Mouse (Mus musculus) liver, postnatal 0 days (tissue): Measurements from ENCODE around the gene Ankrd24.

ENCODE experiments used
- CTCF ChIP-seq: sonication (generic); IDR thresholded peaks from 2 replicates; pipeline ENCODE4 v1.5.1; 2016; ENCODE audit warnings: antibody characterized with exemption, low read depth
- EP300 ChIP-seq: IDR thresholded peaks from 2 replicates; pipeline ENCODE4 v1.6.1; 2016; ENCODE audit warnings: antibody characterized with exemption, low read depth, mild to moderate bottlenecking

GRCm38 (mm10) chr10:81656174-81656573 is 27.8 kb downstream of the Ankrd24 start:
- TF ChIP-seq CTCF (no peak), EP300 (no peak)
